Mouse (Mus musculus) heart, adult 9 months (tissue): ENCODE measurements at regions not wholly inside any gene's neighbourhood (a gene's known extent, or its start where the extent isn't known, plus 50 kb on each side); places are given as distances from the start of the nearest gene placed in this dataset.

Experiments used
- DNase-seq, 2 experiments: peaks; one replicate each; pipeline ENCODE4 v3.0.0; 2022; ENCODE audit warnings: low spot score in 2 of 2

DNA sequence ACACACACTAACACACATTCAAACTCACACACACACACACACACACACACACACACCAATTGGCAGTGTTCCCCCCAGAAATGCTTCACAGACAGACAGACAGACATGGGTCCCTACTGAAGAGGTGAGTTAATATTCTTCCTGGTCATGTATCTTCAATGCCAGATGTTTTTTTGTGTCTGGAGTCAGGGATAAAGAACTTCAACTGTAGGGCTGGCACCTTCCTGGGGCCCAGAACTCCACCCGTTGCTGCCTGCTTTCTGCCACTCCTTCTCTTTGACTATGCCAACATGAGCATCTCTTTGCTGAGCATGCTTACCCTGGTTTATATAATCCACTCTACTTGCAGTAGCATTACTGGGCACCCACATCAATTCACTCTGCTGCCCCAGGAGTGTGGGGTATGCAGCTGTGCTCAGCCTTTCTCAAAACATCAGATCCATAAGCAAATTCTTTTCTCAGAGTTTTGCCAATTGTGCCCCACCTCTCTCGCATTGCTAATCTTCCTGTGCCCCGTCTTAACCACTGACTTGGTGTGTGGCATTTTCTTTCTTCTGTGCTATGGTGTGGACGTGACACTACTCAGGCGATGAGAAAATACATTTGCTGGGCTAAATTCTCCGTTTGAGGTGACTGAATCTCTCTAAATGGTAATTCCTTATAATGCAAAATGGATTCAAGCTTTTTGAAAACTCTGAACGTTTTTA, 60.5 kb upstream of the Bach2 start:
- DNase-seq = no peak

DNA sequence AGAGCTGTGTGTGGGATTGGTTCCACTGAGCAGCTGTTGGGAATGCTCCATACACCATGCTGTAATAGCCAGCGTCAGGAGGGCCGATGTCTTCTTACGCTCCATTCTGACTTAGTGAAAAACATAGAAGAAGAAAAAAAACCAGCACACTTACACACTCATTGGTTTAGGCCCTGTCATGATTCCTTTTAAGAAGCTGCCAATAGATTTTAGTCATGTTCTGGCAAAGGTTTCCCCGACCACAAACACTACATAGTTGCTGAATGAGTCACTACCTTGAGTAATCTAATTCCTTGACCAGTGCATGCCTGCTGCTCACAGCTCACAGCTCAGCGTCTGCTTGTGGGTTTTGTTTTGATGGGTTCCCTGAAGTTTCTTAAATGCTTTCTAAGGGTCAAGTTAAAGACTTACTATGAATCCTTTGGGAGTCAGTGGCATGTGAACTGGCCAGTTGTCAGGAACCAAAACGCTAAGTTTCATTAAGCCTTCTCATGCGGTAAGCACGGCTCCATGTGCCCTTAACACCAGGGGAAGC, 58.8 kb upstream of the Bach2 start:
- DNase-seq = peak; percentile 75 to 77

DNA sequence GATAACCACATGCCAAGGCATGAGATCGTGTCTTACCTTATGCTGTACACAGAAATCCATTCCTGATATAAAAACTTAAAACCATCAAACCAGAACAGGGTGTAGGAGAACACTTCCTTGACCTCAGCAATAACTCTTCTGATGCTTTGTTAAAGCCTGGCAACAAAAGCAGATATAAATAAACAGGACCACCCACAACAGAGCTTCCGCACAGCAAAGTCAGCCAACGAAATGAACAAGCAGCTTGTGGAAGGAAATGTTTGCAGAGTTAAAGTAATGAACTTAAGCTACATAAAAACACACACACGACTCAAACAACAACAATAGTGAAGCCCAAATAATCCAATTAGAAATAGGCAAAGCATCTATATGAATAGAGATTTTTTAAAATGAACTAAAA, 54.8 kb upstream of the Bach2 start:
- DNase-seq = no peak

DNA sequence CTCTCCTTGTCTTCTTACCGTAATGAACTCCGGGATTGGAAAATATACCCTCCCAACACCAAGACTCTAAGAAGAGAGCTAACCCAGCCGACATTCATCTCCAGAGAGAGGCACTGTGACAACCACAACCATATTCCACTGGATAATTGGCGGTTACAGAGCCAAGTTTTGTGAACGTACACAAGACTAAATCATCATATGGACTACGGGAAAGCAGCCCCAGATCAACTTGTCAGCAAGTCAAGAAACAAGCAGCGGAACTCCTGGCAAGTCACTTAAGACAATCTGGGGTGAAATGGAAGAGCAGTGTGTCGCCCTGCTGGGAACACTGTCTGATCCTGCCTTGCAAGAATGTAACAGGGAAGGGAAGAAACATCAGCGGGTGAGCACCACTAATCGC, 52.6 kb upstream of the Bach2 start:
- no peak for DNase-seq

DNA sequence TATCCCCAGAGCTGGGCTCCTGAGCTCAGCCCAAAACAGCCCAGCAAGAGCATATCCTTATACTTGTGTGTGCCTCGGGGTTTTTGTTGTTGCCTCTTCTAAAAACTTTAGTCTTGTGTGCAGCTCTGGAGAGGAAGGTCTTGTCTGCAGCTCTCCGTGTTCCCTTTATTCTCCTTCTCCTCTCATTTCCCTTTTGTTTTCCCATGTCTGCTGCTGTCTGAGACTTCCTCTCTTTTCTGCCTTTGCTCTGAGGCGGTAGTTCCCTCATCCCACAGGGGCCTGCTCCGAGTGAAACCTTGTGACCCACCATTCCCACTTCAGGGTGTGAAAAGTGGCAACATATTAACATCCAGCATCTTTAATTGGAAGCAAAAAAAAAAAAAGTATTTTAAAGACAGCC, 51.5 kb upstream of the Bach2 start:
- DNase-seq = no peak

DNA sequence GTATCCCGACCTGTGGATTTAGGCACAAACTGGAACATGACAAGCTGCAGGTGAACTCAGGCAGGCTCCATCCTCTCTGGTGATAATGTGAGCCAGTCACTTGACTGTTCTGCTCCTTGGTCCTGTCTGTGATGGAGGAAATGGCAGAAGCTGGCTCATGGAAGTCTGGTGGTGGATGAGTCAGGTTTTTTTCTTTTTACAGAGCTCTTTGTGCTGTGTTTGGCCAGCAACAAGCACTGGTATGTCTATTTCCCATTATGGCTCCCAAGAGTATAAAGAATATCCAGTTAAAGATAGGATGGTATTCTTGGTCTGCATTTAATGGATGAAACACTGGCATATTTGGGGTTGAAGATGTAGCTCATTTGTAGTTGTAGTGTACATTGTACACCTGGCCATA, 50.5 kb upstream of the Bach2 start:
- DNase-seq = no peak

DNA sequence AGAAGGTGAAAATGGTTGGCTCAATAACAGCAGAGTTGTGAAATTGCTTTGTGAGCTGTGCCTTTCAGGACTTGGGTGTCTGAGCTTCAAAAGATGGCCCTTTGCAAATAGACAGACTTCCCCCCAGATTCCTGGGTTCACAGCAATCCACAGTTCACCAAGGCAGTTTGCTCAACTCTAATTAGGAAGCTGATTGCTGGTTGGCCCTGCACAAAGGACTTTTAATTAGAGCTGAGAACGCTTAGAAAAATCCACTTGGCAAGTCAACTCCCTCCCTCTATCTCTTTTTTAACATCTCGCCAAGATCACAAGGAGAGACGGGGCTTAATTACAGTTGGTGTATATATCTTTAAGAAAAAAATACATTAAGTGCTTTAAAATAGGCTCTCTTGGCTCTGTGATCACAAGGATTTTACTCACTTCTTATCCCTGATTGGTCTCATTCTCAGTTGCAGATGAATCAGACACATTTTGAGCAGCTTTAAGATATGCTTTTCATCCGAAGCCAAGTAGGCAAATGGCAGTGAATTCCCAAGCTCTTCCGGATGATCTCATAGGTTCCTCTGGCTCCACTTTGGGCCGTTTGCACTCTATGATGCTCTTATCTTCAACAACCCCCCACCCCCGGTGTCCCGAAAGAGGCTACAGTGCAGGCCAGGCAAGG, 49.7 kb upstream of the Bach2 start:
- DNase-seq = no peak
